Mouse (Mus musculus): ENCODE results near the gene Zdhhc22. TPM values are rescaled to one million over a fixed set of nuclear protein-coding genes. Genes with fewer than 3 reads are reported as not detected.

The Zdhhc22 gene
- polyA plus RNA-seq, 1 experiment from 2014 or later, result 0.15 TPM

DNA sequence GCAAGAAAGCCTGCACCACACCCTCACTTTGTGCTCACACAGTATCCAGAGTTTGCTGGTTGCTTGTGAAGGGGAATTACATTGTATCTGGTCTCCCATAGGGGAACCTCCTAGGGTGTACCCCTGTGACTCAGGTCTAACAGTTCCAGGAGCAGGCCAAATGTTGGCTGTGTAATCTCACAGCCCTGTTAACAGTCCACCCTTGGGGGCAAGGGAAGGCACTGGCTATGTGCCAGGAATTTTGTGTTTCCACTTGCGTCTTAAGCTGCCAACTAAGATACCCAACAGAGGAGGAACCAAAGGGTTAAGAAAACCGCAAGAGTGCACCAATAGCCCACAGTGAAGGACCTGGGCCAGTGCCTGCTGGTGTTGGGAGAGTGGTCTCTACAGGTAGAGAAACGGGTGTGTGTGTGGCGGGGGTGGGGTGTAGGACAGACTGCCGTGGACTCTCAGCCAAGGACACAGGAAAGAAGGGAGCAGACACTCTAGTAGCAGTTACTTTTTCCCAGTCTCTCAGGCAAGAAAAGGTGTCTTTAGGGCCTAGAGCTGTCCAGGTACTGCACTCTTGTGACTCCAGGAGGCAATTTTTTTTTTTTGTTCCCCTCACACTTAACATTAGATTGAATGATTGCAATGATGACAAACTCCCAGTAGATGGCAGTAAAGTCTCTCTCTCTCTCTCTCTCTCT is 10.1 kb upstream of the Zdhhc22 start:
- WGBS, result 37% methylated on average over 5 of the region's 5 CpGs
- Histone ChIP-seq H3K4me1 (replicated peaks; ENCODE audit: control insufficient read depth, insufficient read depth, low read length) (no peaks in the 10 kb centered on the region), H3K9ac (ENCODE audit: low read length) (no peak overlapping the region), H3K27me3 (ENCODE audit: control insufficient read depth, insufficient read depth, low read depth, low read length) (no peaks in the 10 kb centered on the region), H3K27ac (ENCODE audit: low read length) (no peak overlapping the region), H3K4me2 (ENCODE audit: low read depth, low read length) (no peak overlapping the region), H3K9me3 (ENCODE audit: control insufficient read depth, low read length) (no peaks in the 10 kb centered on the region), H3K36me3 (ENCODE audit: control insufficient read depth, insufficient read depth, low read length) (no peaks in the 10 kb centered on the region), H3K4me3 (ENCODE audit: low read length) (no peak overlapping the region)
- no peak for ATAC-seq (ENCODE audit: low read depth)

DNA sequence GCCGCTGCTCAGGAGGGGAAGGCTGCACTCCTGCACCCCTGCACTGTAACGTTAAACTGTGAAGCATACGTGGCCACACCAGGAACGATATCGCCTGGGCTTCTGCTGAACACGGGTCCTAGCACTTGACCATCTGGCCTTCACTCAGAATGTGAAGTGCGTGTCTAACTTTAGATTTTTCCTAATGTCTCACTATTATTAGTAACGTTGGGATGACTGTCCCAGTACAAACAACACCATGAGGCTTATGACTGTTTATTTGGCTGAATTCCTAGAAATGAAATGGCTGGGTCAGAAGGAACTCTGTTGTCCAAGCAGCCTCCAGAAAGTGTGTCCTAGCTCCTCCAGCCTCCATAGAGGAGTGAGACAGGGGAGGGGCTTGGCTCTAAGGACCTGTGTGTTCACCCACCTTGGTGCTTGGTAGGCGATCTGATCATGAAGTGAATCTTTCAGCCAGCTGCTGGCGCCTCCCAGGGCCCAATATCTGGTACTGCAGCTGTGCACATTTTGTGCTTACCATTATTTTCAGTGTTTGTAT is 9.1 kb upstream of the Zdhhc22 start:
- Histone ChIP-seq H3K9ac (ENCODE audit: low read length) (no peak overlapping the region), H3K27ac (ENCODE audit: low read length) (no peak overlapping the region), H3K4me1 (replicated peaks; ENCODE audit: control insufficient read depth, insufficient read depth, low read length) (no peaks in the 10 kb centered on the region), H3K4me2 (ENCODE audit: low read depth, low read length) (no peak overlapping the region), H3K9me3 (ENCODE audit: control insufficient read depth, low read length) (no peaks in the 10 kb centered on the region), H3K36me3 (ENCODE audit: control insufficient read depth, insufficient read depth, low read length) (no peaks in the 10 kb centered on the region), H3K4me3 (ENCODE audit: low read length) (no peak overlapping the region), H3K27me3 (ENCODE audit: control insufficient read depth, insufficient read depth, low read depth, low read length) (no peaks in the 10 kb centered on the region)
- ATAC-seq (ENCODE audit: low read depth), result peak; percentile 66
- 42% methylated on average over 10 of the region's 10 CpGs for whole genome bisulfite sequencing

GRCm38 (mm10) chr12:86998699-86999098 is 8.5 kb upstream of the Zdhhc22 start:
- Histone ChIP-seq H3K4me1 (replicated peaks; ENCODE audit: control insufficient read depth, insufficient read depth, low read length) (no peaks in the 10 kb centered on the region), H3K9ac (ENCODE audit: low read length) (no peak overlapping the region), H3K4me3 (ENCODE audit: low read length) (no peak overlapping the region), H3K36me3 (ENCODE audit: control insufficient read depth, insufficient read depth, low read length) (no peaks in the 10 kb centered on the region), H3K27me3 (ENCODE audit: control insufficient read depth, insufficient read depth, low read depth, low read length) (no peaks in the 10 kb centered on the region), H3K4me2 (ENCODE audit: low read depth, low read length) (no peak overlapping the region), H3K9me3 (ENCODE audit: control insufficient read depth, low read length) (no peaks in the 10 kb centered on the region), H3K27ac (ENCODE audit: low read length) (no peak overlapping the region)
- WGBS, result 82% methylated on average over 4 of the region's 4 CpGs
- no peak for ATAC-seq (ENCODE audit: low read depth)

GRCm38 (mm10) chr12:86995931-86996330 is 5.7 kb upstream of the Zdhhc22 start:
- H3K27ac ChIP-seq (ENCODE audit: low read length), result no peak overlapping the region
- H3K36me3 ChIP-seq (ENCODE audit: control insufficient read depth, insufficient read depth, low read length), result no peaks in the 10 kb centered on the region
- no peaks in the 10 kb centered on the region for H3K9me3 ChIP-seq (ENCODE audit: control insufficient read depth, low read length)
- WGBS, result 64% methylated on average over 6 of the region's 6 CpGs
- H3K9ac ChIP-seq (ENCODE audit: low read length), result no peak overlapping the region
- peaks cover 13% of the 10 kb centered on the region for H3K27me3 ChIP-seq (ENCODE audit: control insufficient read depth, insufficient read depth, low read depth, low read length)
- no peak for ATAC-seq (ENCODE audit: low read depth)
- no peaks in the 10 kb centered on the region for H3K4me1 ChIP-seq (replicated peaks; ENCODE audit: control insufficient read depth, insufficient read depth, low read length)
- no peak overlapping the region for H3K4me2 ChIP-seq (ENCODE audit: low read depth, low read length)
- no peak overlapping the region for H3K4me3 ChIP-seq (ENCODE audit: low read length)

DNA sequence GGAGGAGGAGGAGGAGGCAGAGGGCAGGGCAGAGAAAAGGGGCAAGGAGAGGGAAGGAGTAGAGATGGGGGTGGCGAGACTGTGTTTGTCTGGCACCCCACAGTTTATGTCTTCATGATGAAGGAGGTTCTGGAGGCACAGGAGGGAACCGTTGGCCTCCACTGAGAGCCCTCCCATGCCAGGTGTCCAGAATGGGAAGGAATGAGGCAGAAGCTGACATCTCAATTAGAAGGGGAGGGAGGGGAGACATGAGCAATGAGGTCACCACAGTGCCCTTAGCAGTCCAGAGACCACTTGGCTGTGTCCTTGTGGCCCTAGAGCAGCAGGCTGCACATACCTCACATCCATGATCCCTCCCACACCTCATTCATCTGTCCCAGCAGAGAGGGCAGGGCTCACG is 4.5 kb upstream of the Zdhhc22 start:
- Histone ChIP-seq H3K9me3 (ENCODE audit: control insufficient read depth, low read length) (no peaks in the 10 kb centered on the region), H3K9ac (ENCODE audit: low read length) (no peak overlapping the region), H3K4me1 (replicated peaks; ENCODE audit: control insufficient read depth, insufficient read depth, low read length) (peaks cover 2% of the 10 kb centered on the region), H3K27ac (ENCODE audit: low read length) (no peak overlapping the region), H3K4me3 (ENCODE audit: low read length) (no peak overlapping the region), H3K4me2 (ENCODE audit: low read depth, low read length) (no peak overlapping the region), H3K27me3 (ENCODE audit: control insufficient read depth, insufficient read depth, low read depth, low read length) (peaks cover 24% of the 10 kb centered on the region), H3K36me3 (ENCODE audit: control insufficient read depth, insufficient read depth, low read length) (no peaks in the 10 kb centered on the region)
- 51% methylated on average over 3 of the region's 3 CpGs for WGBS
- no peak for ATAC-seq (ENCODE audit: low read depth)

DNA sequence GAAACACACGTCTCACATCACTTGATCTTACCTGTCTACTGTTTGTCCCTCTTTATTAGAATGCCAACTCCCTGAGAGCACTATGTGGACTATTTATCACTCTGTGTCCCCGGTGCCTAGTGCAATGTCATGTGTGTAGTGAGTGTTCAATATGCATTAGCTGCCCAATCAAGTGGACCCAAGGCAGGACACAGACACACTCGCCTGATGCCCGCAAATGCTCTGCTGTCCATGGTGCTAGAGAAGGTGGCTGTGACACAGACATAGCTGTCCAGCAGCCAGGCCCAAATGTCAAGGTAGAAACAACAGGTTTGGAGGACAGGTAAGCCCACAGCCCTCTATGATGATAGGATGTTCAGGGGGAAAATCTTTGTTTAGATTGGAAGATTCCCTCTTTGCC is 3.9 kb upstream of the Zdhhc22 start:
- Histone ChIP-seq H3K27me3 (ENCODE audit: control insufficient read depth, insufficient read depth, low read depth, low read length) (peaks cover 30% of the 10 kb centered on the region), H3K27ac (ENCODE audit: low read length) (no peak overlapping the region), H3K36me3 (ENCODE audit: control insufficient read depth, insufficient read depth, low read length) (no peaks in the 10 kb centered on the region), H3K4me1 (replicated peaks; ENCODE audit: control insufficient read depth, insufficient read depth, low read length) (peaks cover 4% of the 10 kb centered on the region), H3K9me3 (ENCODE audit: control insufficient read depth, low read length) (no peaks in the 10 kb centered on the region), H3K4me2 (ENCODE audit: low read depth, low read length) (no peak overlapping the region), H3K4me3 (ENCODE audit: low read length) (no peak overlapping the region), H3K9ac (ENCODE audit: low read length) (no peak overlapping the region)
- ATAC-seq (ENCODE audit: low read depth), result no peak
- WGBS, result 30% methylated on average over 4 of the region's 4 CpGs

GRCm38 (mm10) chr12:86990755-86991110 is 503 bp upstream of the Zdhhc22 start:
- Histone ChIP-seq H3K27ac (ENCODE audit: low read length) (no peak overlapping the region), H3K4me3 (ENCODE audit: low read length) (no peak overlapping the region), H3K4me2 (ENCODE audit: low read depth, low read length) (no peak overlapping the region), H3K27me3 (ENCODE audit: control insufficient read depth, insufficient read depth, low read depth, low read length) (peaks cover 48% of the 10 kb centered on the region), H3K9ac (ENCODE audit: low read length) (no peak overlapping the region), H3K36me3 (ENCODE audit: control insufficient read depth, insufficient read depth, low read length) (no peaks in the 10 kb centered on the region), H3K9me3 (ENCODE audit: control insufficient read depth, low read length) (no peaks in the 10 kb centered on the region), H3K4me1 (replicated peaks; ENCODE audit: control insufficient read depth, insufficient read depth, low read length) (peaks cover 4% of the 10 kb centered on the region)
- WGBS, result 45% methylated on average over 2 of the region's 2 CpGs
- ATAC-seq (ENCODE audit: low read depth), result no peak

- Histone ChIP-seq H3K27me3 (ENCODE audit: control insufficient read depth, insufficient read depth, low read depth, low read length) (peaks cover 50% of the 10 kb centered on the region), H3K27ac (ENCODE audit: low read length) (no peak overlapping the region), H3K36me3 (ENCODE audit: control insufficient read depth, insufficient read depth, low read length) (no peaks in the 10 kb centered on the region), H3K9ac (ENCODE audit: low read length) (no peak overlapping the region), H3K4me2 (ENCODE audit: low read depth, low read length) (no peak overlapping the region), H3K4me3 (ENCODE audit: low read length) (no peak overlapping the region), H3K4me1 (replicated peaks; ENCODE audit: control insufficient read depth, insufficient read depth, low read length) (peaks cover 4% of the 10 kb centered on the region), H3K9me3 (ENCODE audit: control insufficient read depth, low read length) (no peaks in the 10 kb centered on the region)
- ATAC-seq (ENCODE audit: low read depth), result no peak
- WGBS, result 8% methylated on average over 15 of the region's 15 CpGs
These were observed 852 bp downstream of the Zdhhc22 start for GRCm38 (mm10) chr12:86989378-86989777.

DNA sequence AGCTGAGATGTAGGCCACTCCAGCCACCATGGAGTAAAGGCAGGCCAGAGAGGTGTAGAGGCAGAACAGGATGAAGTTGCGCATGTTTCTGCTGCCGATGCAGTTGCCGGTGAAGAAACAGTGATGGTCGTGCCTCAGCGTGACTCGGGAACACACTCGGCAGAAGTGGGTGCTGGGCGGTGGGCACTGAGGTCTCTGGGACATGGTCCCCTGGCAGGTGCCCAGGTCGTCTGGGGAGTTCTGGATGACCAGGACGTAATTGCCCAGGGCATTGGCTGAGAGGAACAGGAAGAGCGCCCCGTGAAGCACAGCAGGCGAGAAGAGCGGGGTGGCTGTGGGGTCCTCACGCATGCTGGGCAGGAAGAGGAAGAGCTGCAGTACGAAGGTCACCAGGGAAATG is 2.0 kb downstream of the Zdhhc22 start:
- H3K4me2 ChIP-seq (ENCODE audit: low read depth, low read length), result no peak overlapping the region
- H3K27ac ChIP-seq (ENCODE audit: low read length), result no peak overlapping the region
- H3K9ac ChIP-seq (ENCODE audit: low read length), result no peak overlapping the region
- WGBS, result 38% methylated on average over 16 of the region's 16 CpGs
- no peaks in the 10 kb centered on the region for H3K36me3 ChIP-seq (ENCODE audit: control insufficient read depth, insufficient read depth, low read length)
- ATAC-seq (ENCODE audit: low read depth), result no peak
- H3K9me3 ChIP-seq (ENCODE audit: control insufficient read depth, low read length), result no peaks in the 10 kb centered on the region
- peaks cover 4% of the 10 kb centered on the region for H3K4me1 ChIP-seq (replicated peaks; ENCODE audit: control insufficient read depth, insufficient read depth, low read length)
- no peak overlapping the region for H3K4me3 ChIP-seq (ENCODE audit: low read length)
- peaks cover 51% of the 10 kb centered on the region for H3K27me3 ChIP-seq (ENCODE audit: control insufficient read depth, insufficient read depth, low read depth, low read length)

All from lung, embryonic 16.5 days (tissue).